Mouse (Mus musculus): ENCODE results near the gene Chmp2a. TPM values are rescaled to one million over a fixed set of nuclear protein-coding genes. Genes with fewer than 3 reads are reported as not detected.

Gene Chmp2a
- total RNA-seq, 2 experiments from 2014 or later: 68.7 to 83.7 TPM

DNA sequence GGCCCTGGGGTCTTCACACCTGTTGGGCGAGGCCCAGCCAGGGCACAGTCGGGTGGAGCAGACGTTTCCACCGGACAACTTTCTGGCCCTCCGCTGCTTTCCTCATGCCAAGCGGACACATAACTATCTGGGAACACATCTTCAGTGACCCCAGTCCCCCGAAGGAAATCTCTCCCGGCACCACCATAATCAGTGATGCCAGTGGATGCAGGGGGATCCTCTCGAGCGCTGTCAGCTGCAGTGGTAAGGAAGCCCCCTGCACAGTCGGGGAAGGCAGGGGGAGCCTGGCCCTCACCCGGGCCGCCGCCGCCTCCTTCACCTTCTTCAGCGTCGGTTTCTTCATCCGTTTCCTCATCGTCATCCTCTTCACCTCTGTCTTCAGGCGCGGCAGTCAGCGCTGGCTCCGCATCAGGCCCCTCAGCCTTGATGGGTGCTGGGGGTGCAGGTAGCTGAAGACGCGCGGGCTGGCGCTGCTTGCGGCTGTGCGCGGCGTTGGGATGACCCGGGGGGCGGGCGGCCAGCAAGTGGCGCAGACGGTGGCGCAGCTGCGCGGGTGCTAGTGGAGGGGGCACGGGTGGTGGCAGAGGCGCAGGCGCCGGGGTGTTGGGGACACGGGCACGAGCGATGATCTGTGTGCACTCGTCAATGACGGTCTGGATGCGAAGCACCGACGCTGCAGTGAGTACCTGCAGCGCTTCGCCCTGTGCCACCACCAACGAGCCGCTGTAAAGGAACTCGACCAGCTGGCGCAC is 27.1 kb downstream of the Chmp2a start:
- no peak for DNase-seq
- intact Hi-C loops (cut with DNase I): loop anchor here (2.0 to 5.0 kb wide), 3 partner anchors 29 to 100 kb away; no protein-coding TSS in a partner anchor

GRCm38 (mm10) chr7:13006531-13006930 is 28.1 kb downstream of the Chmp2a start:
- intact Hi-C loops (cut with DNase I): loop anchor here (5.0 kb wide), 1 partner anchor 99 kb away; no protein-coding TSS in a partner anchor
- DNase-seq: no peak

GRCm38 (mm10) chr7:13006011-13006410 is 28.6 kb downstream of the Chmp2a start:
- intact Hi-C loops (cut with DNase I): loop anchor here (5.0 kb wide), 1 partner anchor 99 kb away; no protein-coding TSS in a partner anchor
- no peak for DNase-seq

DNA sequence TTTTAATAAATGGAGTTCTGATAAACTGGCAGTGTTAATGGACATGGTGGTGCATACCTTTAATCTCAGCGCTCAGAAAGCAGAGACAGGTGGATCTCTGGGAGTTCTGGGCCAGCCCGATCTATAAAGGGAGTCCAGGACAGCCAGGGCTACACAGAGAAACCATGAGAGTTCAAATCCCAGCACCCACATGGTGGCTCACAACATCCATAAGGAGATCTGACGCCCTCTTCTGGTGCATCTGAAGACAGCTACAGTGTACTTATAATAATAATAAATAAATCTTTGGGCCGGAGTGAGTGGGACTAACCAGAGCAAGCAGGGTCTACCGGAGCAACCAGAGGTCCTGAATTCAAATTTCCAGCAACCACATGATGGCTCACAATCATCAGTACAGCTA is 31.2 kb downstream of the Chmp2a start:
- no peak for DNase-seq
- intact Hi-C loops (cut with DNase I): no loop called here

DNA sequence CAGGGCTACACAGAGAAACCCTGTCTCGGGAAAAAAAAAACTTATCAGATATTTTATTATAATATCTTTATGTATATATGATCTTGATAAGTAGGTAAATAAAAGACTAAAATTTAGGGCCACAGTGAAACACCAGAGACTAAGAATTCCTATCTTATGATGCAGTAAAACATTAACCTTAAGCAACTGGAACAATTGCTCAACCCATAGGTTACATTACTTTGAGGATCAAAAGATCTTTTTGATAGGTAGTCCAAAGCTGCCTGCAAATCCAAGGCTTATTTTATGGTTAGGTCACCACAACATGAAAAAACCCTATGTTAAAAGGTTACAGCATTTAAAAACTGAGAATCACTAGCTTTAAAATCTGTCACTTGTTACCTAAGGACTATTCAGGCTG is 33.0 kb downstream of the Chmp2a start:
- DNase-seq: no peak
- intact Hi-C loops (cut with DNase I): no loop called here

DNA sequence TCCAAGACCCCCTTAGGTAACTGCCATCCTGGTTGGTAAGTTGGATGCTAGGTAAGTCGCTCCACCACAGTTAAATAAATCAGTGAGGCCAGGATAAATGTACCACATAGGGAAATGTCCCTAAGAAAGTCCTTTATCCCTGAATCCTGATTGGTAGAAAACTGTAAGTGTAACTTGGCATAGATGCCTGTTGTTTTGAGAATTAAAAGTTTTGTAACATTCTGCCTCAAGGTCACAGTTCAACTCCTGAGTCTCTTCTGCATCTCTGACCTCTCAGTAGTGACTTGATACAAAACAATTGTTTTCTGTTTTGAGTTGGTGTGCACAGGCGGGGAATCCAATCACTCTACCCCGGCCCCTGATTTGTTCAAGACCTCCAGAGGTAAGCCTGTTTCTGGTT is 35.8 kb downstream of the Chmp2a start, which contains the start of gene Trim28:
Gene Trim28, plus strand, starts transcription at position 264 of the 400 bp plus-strand sequence.
- no peak for DNase-seq
- intact Hi-C loops (cut with DNase I): no loop called here

DNA sequence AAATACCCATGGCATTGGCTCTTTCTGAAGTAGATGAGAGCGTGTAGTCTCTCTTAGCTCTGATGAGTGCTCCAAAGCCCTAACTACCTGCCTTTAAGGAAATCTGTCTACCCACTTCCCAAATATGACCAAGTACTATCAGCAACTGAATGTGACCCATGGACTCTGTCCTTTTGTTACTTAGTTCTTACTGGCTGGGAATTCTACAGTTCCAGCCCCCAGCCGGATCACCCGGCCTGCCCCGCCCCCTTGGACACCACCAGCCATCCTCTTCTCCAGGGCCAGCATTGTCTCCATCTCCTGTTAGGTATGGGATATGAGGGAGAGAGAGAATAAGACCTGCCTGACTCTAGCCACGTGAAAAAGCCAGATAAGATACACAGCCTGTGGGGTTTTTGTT is 36.6 kb downstream of the Chmp2a start, which contains the start of gene Slc27a5:
Gene Slc27a5, minus strand, starts transcription at position 140 of the 400 bp plus-strand sequence.
- DNase-seq: no peak
- intact Hi-C loops (cut with DNase I): no loop called here

GRCm38 (mm10) chr7:12997230-12997629 is 37.4 kb downstream of the Chmp2a start:
- no peak for DNase-seq
- intact Hi-C loops (cut with DNase I): no loop called here

DNA sequence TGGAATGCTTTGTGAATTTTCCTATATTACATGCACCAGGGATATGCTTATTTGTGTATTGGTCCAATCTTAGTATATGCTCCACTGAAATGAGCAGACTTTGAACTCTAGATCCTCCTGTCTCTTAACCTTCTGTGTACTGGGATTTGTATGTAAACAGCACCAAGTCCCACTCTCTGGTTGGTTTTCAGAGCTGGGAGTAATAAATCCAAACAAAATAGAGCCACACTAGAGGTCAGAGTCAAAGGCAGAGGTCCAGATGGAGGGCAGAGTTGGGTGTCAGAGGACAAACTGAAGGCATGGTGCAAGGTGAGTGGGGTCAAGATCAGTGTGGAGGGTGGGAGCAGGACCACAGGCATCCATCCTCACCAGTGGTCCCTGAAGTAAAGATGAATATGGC is 38.7 kb downstream of the Chmp2a start:
- DNase-seq: no peak
- intact Hi-C loops (cut with DNase I): no loop called here

DNA sequence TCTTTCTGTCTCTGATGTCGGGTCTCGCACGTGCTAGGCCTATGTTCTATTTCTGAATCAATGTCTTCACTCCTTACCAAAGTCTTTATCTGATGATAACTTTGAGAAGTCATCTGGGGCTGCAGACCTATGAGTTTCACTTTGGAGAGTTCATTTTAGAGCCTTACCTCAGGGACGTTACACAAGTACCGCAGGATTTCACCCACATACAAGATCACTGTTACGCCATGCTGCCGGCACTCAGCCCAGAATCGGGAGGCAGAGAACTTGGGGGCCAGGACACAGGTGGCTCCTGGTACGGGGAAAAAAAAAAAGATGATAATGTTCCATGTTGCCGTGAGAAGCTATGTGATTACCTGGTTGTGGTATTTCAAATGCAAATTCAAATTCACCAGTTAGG is 41.5 kb downstream of the Chmp2a start:
- DNase-seq: no peak
- intact Hi-C loops (cut with DNase I): no loop called here

- intact Hi-C loops (cut with DNase I): no loop called here
- DNase-seq: no peak
Measured at GRCm38 (mm10) chr7:12992222-12992621, 42.4 kb downstream of the Chmp2a start.

- intact Hi-C loops (cut with DNase I): no loop called here
- no peak for DNase-seq
Measured at GRCm38 (mm10) chr7:12987409-12988189, 47.0 kb downstream of the Chmp2a start.

DNA sequence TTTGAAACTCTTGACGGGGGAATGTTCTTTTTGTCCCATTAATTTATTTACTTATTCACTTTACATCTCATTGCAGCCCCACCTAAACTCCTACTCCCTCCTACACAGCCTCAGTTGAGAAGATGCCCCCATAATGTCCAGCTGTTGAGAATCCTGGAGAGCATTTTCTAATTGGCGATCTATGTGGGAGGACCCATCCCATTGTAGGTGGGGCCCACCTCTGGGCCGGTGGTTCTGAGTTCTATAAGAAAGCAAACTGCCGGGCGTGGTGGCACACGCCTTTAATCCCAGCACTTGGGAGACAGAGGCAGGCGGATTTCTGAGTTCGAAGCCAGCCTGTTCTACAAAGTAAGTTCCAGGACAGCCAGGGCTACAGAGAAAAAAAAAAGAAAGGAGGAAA is 47.7 kb downstream of the Chmp2a start:
- no peak for DNase-seq
- intact Hi-C loops (cut with DNase I): no loop called here

DNA sequence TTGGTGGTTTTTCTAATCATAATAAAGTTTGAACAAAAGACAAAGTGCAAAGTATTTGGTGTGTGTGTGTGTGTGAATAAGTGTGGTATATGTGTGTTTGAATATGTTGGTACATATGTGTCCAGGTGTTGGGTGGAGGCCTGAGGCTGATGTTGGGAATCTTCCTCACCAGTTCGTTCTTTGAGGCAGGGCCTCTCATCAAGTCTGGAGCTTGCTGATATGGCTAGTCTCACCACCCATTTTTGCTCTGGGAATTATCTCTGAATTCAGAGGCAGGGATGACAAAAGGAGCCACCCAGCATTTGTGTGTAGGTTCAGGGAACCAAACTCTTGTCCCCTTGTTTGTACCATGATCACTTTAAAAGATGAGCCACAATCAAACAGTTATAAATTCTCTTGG is 48.9 kb downstream of the Chmp2a start:
- intact Hi-C loops (cut with DNase I): no loop called here
- no peak for DNase-seq

Other genes starting within 250 kb of the Chmp2a start
- gene Zscan18, start 231.2 kb downstream of the Chmp2a start, total RNA-seq (2021): under 1 TPM; 0.87 to 0.91 TPM
- 1 to 10 TPM; 3.6 to 4.3 TPM for gene Zfp329, start 215.9 kb downstream of the Chmp2a start, total RNA-seq (2021)
- gene Zfp110, start 200.0 kb downstream of the Chmp2a start, total RNA-seq (2021): 1 to 10 TPM; 6.4 to 8.2 TPM
- gene Zfp128, start 153.6 kb downstream of the Chmp2a start, total RNA-seq (2021): 1 to 10 TPM; 1.3 to 2.0 TPM
- 1 to 10 TPM; 2.4 to 2.8 TPM for gene Zscan22, start 137.0 kb downstream of the Chmp2a start, total RNA-seq (2021)
- gene Rps5, start 112.5 kb downstream of the Chmp2a start, total RNA-seq (2021): 100 to 1,000 TPM; 473 to 557 TPM
- under 1 TPM; 0.22 to 0.51 TPM for gene Rnf225, start 107.4 kb downstream of the Chmp2a start, total RNA-seq (2021)
- gene Zfp324, start 69.0 kb downstream of the Chmp2a start, total RNA-seq (2021): 1 to 10 TPM; 1.7 to 2.2 TPM
- 1 to 10 TPM; 1.7 to 2.5 TPM for gene Zfp446, start 57.0 kb downstream of the Chmp2a start, total RNA-seq (2021)
- gene Slc27a5, start 36.6 kb downstream of the Chmp2a start, total RNA-seq (2021): not detected
- gene Trim28, start 35.7 kb downstream of the Chmp2a start, total RNA-seq (2021): 10 to 100 TPM; 62.1 to 63.2 TPM
- 1 to 10 TPM; 3.9 to 4.0 TPM for gene Zbtb45, start 24.8 kb downstream of the Chmp2a start, total RNA-seq (2021)
- gene Ube2m, start 3.5 kb upstream of the Chmp2a start, total RNA-seq (2021): 100 to 1,000 TPM; 131 TPM
- under 1 TPM; 0.57 to 0.74 TPM for gene Mzf1, start 20.0 kb upstream of the Chmp2a start, total RNA-seq (2021)
- not detected for gene Vmn1r85, start 60.4 kb upstream of the Chmp2a start, total RNA-seq (2021)
- gene Vmn1r86, start 85.1 kb upstream of the Chmp2a start, total RNA-seq (2021): not detected
- not detected for gene Vmn1r87, start 105.3 kb upstream of the Chmp2a start, total RNA-seq (2021)
- under 1 TPM in 1 of 2 experiments, not detected in 1; 0.13 TPM for gene Vmn1r88, start 124.8 kb upstream of the Chmp2a start, total RNA-seq (2021)
- gene Vmn1r89, start 178.2 kb upstream of the Chmp2a start, total RNA-seq (2021): not detected
- 1 to 10 TPM; 1.6 to 1.7 TPM for gene Lig1, start 242.5 kb upstream of the Chmp2a start, total RNA-seq (2021)
- gene Zswim9, start 243.9 kb upstream of the Chmp2a start, total RNA-seq (2021): 1 to 10 TPM; 9.0 to 9.8 TPM